Mouse (Mus musculus): ENCODE results near the gene Psd. TPM values are rescaled to one million over a fixed set of nuclear protein-coding genes. Genes with fewer than 3 reads are reported as not detected.

Psd gene
- total RNA-seq, 2 experiments from 2014 or later = 614 to 671 TPM

GRCm38 (mm10) chr19:46286047-46286446, 40.9 kb downstream of the Psd start:
- intact Hi-C loops (cut with DNase I) = no loop called here
- no peak for DNase-seq (ENCODE audit: low spot score in 2 of 2)

GRCm38 (mm10) chr19:46285631-46286030, 41.3 kb downstream of the Psd start:
- intact Hi-C loops (cut with DNase I) = no loop called here
- DNase-seq (ENCODE audit: low spot score in 2 of 2) = no peak

GRCm38 (mm10) chr19:46284686-46285085, 42.3 kb downstream of the Psd start:
- intact Hi-C loops (cut with DNase I) = no loop called here
- DNase-seq (ENCODE audit: low spot score in 2 of 2) = no peak

GRCm38 (mm10) chr19:46282081-46282849, 44.7 kb downstream of the Psd start:
- intact Hi-C loops (cut with DNase I) = no loop called here
- DNase-seq (ENCODE audit: low spot score in 2 of 2) = no peak

- no peak for DNase-seq (ENCODE audit: low spot score in 2 of 2)
- intact Hi-C loops (cut with DNase I) = no loop called here
Measured at GRCm38 (mm10) chr19:46275307-46275706, 51.6 kb downstream of the Psd start.

GRCm38 (mm10) chr19:46264762-46265161, 62.2 kb downstream of the Psd start:
- no peak for DNase-seq (ENCODE audit: low spot score in 2 of 2)
- intact Hi-C loops (cut with DNase I) = no loop called here

Small RNA genes within 50 kb of the gene (microRNA-seq; reads per million reads assigned to microRNA genes)
- gene Mir146b = 1.8 reads per million

Other genes starting within 250 kb of the Psd start
- gene Elovl3, start 195.3 kb downstream of the Psd start, total RNA-seq (2021) = not detected
- gene Pitx3, start 178.8 kb downstream of the Psd start, total RNA-seq (2021) = not detected
- 10 to 100 TPM; 91.1 to 99.0 TPM for gene Gbf1, start 174.6 kb downstream of the Psd start, total RNA-seq (2021)
- 1 to 10 TPM; 2.1 to 2.9 TPM for gene Nfkb2, start 22.8 kb downstream of the Psd start, total RNA-seq (2021)
- 10 to 100 TPM; 26.7 to 28.7 TPM for gene Fbxl15, start 1.0 kb upstream of the Psd start, total RNA-seq (2021)
- gene Cuedc2, start 11.5 kb upstream of the Psd start, total RNA-seq (2021) = 100 to 1,000 TPM; 166 to 216 TPM
- gene Mfsd13a, start 14.0 kb upstream of the Psd start, total RNA-seq (2021) = 10 to 100 TPM; 25.6 to 27.8 TPM
- under 1 TPM; 0.62 to 0.68 TPM for gene 2310034G01Rik, start 23.1 kb upstream of the Psd start, total RNA-seq (2021)
- 100 to 1,000 TPM; 175 to 195 TPM for gene Actr1a, start 68.6 kb upstream of the Psd start, total RNA-seq (2021)
- 10 to 100 TPM; 18.3 to 18.6 TPM for gene Sufu, start 69.7 kb upstream of the Psd start, total RNA-seq (2021)
- gene Trim8, start 174.5 kb upstream of the Psd start, total RNA-seq (2021) = 100 to 1,000 TPM; 109 to 114 TPM
- gene Arl3, start 246.0 kb upstream of the Psd start, total RNA-seq (2021) = 100 to 1,000 TPM; 112 to 120 TPM
- 1 to 10 TPM; 4.3 to 7.1 TPM for gene Sfxn2, start 246.2 kb upstream of the Psd start, total RNA-seq (2021)

Measured in left cerebral cortex, postnatal 36 days (tissue).